In genomic region chr7:127966371-127966918, GRCm38 (mm10) we compare ENCODE assay signal across 8 mouse cellular contexts. TPM values are rescaled to one million over a fixed set of nuclear protein-coding genes. Genes with fewer than 3 reads are reported as not detected.
DNase-seq lines count a peak whose midpoint lies in the region; ATAC-seq and TF ChIP-seq lines count a peak whose summit lies in the region.

No protein-coding gene starts in this region.

- ATAC-seq in heart, embryonic 13.5 days (ENCODE audit: extremely low read depth, insufficient number of reproducible peaks, low FRiP score, low TSS enrichment) = no peak
- peak; percentile 4; the same call in 1 of the 2 replicates for ATAC-seq in liver, embryonic 12.5 days
- ATAC-seq in stomach, postnatal 0 days (ENCODE audit: low FRiP score, low TSS enrichment) = no peak

- TF ChIP-seq EP300 in stomach, postnatal 0 days (optimal IDR thresholded peaks at IDR 0.05) = no peak

- H3K9me3 ChIP-seq in heart, embryonic 13.5 days = no peaks in the 10 kb centered on the region
- no peaks in the 10 kb centered on the region for H3K9me3 ChIP-seq in liver, embryonic 12.5 days (replicated peaks)
- no peaks in the 10 kb centered on the region for H3K9me3 ChIP-seq in stomach, postnatal 0 days (ENCODE audit: control insufficient read depth, low read length)

- TF ChIP-seq POLR2A in spleen, adult 2 months (IDR thresholded peaks at IDR 0.05; ENCODE audit: low read depth, low read length) = no peak

- peak overlapping the region; percentile 98 for H3K4me3 ChIP-seq in spleen, adult 2 months (ENCODE audit: extremely low read depth, insufficient read depth, insufficient read length)
- H3K4me3 ChIP-seq in heart, embryonic 13.5 days = peak overlapping the region; percentile 86
- peak overlapping the region; percentile 85 for H3K4me3 ChIP-seq in liver, embryonic 12.5 days
- peak overlapping the region; percentile 98 for H3K4me3 ChIP-seq in stomach, postnatal 0 days (ENCODE audit: low read depth, low read length)

- H3K9ac ChIP-seq in heart, embryonic 13.5 days = peak overlapping the region; percentile 97
- peak overlapping the region; percentile 92 for H3K9ac ChIP-seq in liver, embryonic 12.5 days
- H3K9ac ChIP-seq in stomach, postnatal 0 days (ENCODE audit: low read length) = peak overlapping the region; percentile 99

- no peak for DNase-seq in spleen, adult 2 months (ENCODE audit: low read depth in 1 of 2, low spot score in 2 of 2)
- DNase-seq in spleen, postnatal 14 days (ENCODE audit: low spot score in 2 of 2) = no peak
- DNase-seq in cerebellum, postnatal 14 days = peak; percentile 20 to 28
- DNase-seq in stomach, postnatal 0 days (ENCODE audit: low spot score) = no peak
- no peak for DNase-seq in Muller cell, postnatal 12 days (ENCODE audit: inconsistent ontology term)
- DNase-seq in natural killer cell, adult 2 months (ENCODE audit: low spot score in 2 of 2) = no peak

- H3K27me3 ChIP-seq in spleen, adult 2 months (ENCODE audit: control insufficient read depth, insufficient read depth, low read length) = no peaks in the 10 kb centered on the region
- H3K27me3 ChIP-seq in heart, embryonic 13.5 days (replicated peaks) = no peaks in the 10 kb centered on the region
- H3K27me3 ChIP-seq in liver, embryonic 12.5 days (replicated peaks) = no peaks in the 10 kb centered on the region
- no peaks in the 10 kb centered on the region for H3K27me3 ChIP-seq in stomach, postnatal 0 days (ENCODE audit: control insufficient read depth, insufficient read depth, low read length)

- no peak for TF ChIP-seq CTCF in spleen, adult 2 months (IDR thresholded peaks at IDR 0.05; ENCODE audit: extremely low read depth, insufficient read depth, insufficient read length, insufficient replicate concordance)
- no peak for TF ChIP-seq CTCF in stomach, postnatal 0 days (IDR thresholded peaks at IDR 0.05; ENCODE audit: low read depth)

- peaks cover 5% of the 10 kb centered on the region; the same call in 1 of the 2 replicates for H3K4me1 ChIP-seq in spleen, adult 2 months (ENCODE audit: control insufficient read depth, insufficient read depth, insufficient read length)
- peaks cover 26% of the 10 kb centered on the region for H3K4me1 ChIP-seq in heart, embryonic 13.5 days
- peaks cover 33% of the 10 kb centered on the region for H3K4me1 ChIP-seq in liver, embryonic 12.5 days
- H3K4me1 ChIP-seq in stomach, postnatal 0 days (replicated peaks; ENCODE audit: control insufficient read depth, insufficient read depth) = no peaks in the 10 kb centered on the region

- peak overlapping the region; percentile 98 for H3K27ac ChIP-seq in spleen, adult 2 months (ENCODE audit: insufficient read depth, low read length)
- H3K27ac ChIP-seq in heart, embryonic 13.5 days (replicated peaks) = peak overlapping the region; percentile 97
- H3K27ac ChIP-seq in liver, embryonic 12.5 days = peak overlapping the region; percentile 93
- H3K27ac ChIP-seq in stomach, postnatal 0 days (replicated peaks) = peak overlapping the region; percentile 97

- 21% methylated on average over 10 of the region's 10 CpGs for WGBS in spleen, adult 2 months
- WGBS in heart, embryonic 13.5 days = 12% methylated on average over 10 of the region's 10 CpGs
- 24% methylated on average over 10 of the region's 10 CpGs for WGBS in liver, embryonic 12.5 days (ENCODE audit: insufficient replicate concordance)
- WGBS in stomach, postnatal 0 days = 10% methylated on average over 10 of the region's 10 CpGs

- peak overlapping the region; percentile 85 for H3K4me2 ChIP-seq in heart, embryonic 13.5 days
- H3K4me2 ChIP-seq in liver, embryonic 12.5 days = peak overlapping the region; percentile 81
- peak overlapping the region; percentile 59 for H3K4me2 ChIP-seq in stomach, postnatal 0 days (replicated peaks; ENCODE audit: low read depth)

- peaks cover 8% of the 10 kb centered on the region for H3K36me3 ChIP-seq in spleen, adult 2 months (ENCODE audit: control insufficient read depth, insufficient read depth, low read length)
- H3K36me3 ChIP-seq in heart, embryonic 13.5 days = peaks cover 26% of the 10 kb centered on the region
- H3K36me3 ChIP-seq in liver, embryonic 12.5 days = peaks cover 26% of the 10 kb centered on the region
- peaks cover 3% of the 10 kb centered on the region; the same call in 1 of the 2 replicates for H3K36me3 ChIP-seq in stomach, postnatal 0 days (ENCODE audit: control insufficient read depth, insufficient read depth, low read length)

RNA-seq across cellular contexts. Expression of gene Fus, which starts 0.8 kb away (rescaled TPM):
- polyA plus RNA-seq in spleen, adult 2 months (2012; rRNA removed) = 239 and 285 TPM in 2 replicates
- polyA plus RNA-seq in heart, embryonic 13.5 days (2015; fragmentation: Nextera tagmentation; extraction: Ambion mirVana) = 310 and 313 TPM in 2 replicates
- 217 and 225 TPM in 2 replicates for polyA plus RNA-seq in liver, embryonic 12.5 days (2016; fragmentation: Nextera tagmentation; extraction: Ambion mirVana)
- polyA plus RNA-seq in stomach, postnatal 0 days (2015; fragmentation: Nextera tagmentation; extraction: Ambion mirVana) = 124 and 130 TPM in 2 replicates

RNA-seq across cellular contexts. Expression of gene Prss36, which starts 19.9 kb away (rescaled TPM):
- 4.4 and 6.0 TPM in 2 replicates for polyA plus RNA-seq in spleen, adult 2 months (2012; rRNA removed)
- 8.4 and 8.6 TPM in 2 replicates for polyA plus RNA-seq in heart, embryonic 13.5 days (2015; fragmentation: Nextera tagmentation; extraction: Ambion mirVana)
- polyA plus RNA-seq in liver, embryonic 12.5 days (2016; fragmentation: Nextera tagmentation; extraction: Ambion mirVana) = 3.9 and 5.1 TPM in 2 replicates
- 9.1 and 9.7 TPM in 2 replicates for polyA plus RNA-seq in stomach, postnatal 0 days (2015; fragmentation: Nextera tagmentation; extraction: Ambion mirVana)

RNA-seq across cellular contexts. Expression of gene Pycard, which starts 27.2 kb away (rescaled TPM):
- polyA plus RNA-seq in spleen, adult 2 months (2012; rRNA removed) = 98.6 and 100 TPM in 2 replicates
- polyA plus RNA-seq in heart, embryonic 13.5 days (2015; fragmentation: Nextera tagmentation; extraction: Ambion mirVana) = 39.1 and 42.6 TPM in 2 replicates
- 32.9 and 33.8 TPM in 2 replicates for polyA plus RNA-seq in liver, embryonic 12.5 days (2016; fragmentation: Nextera tagmentation; extraction: Ambion mirVana)
- 266 and 273 TPM in 2 replicates for polyA plus RNA-seq in stomach, postnatal 0 days (2015; fragmentation: Nextera tagmentation; extraction: Ambion mirVana)

RNA-seq across cellular contexts. Expression of gene Prss8, which starts 36.5 kb away (rescaled TPM):
- 3.7 and 4.2 TPM in 2 replicates for polyA plus RNA-seq in spleen, adult 2 months (2012; rRNA removed)
- 1.6 and 1.8 TPM in 2 replicates for polyA plus RNA-seq in heart, embryonic 13.5 days (2015; fragmentation: Nextera tagmentation; extraction: Ambion mirVana)
- 4.0 and 4.4 TPM in 2 replicates for polyA plus RNA-seq in liver, embryonic 12.5 days (2016; fragmentation: Nextera tagmentation; extraction: Ambion mirVana)
- polyA plus RNA-seq in stomach, postnatal 0 days (2015; fragmentation: Nextera tagmentation; extraction: Ambion mirVana) = 77.4 and 85.3 TPM in 2 replicates

RNA-seq across cellular contexts. Expression of gene Trim72, which starts 37.3 kb away (rescaled TPM):
- polyA plus RNA-seq in spleen, adult 2 months (2012; rRNA removed) = 0.19 and 0.33 TPM in 2 replicates
- polyA plus RNA-seq in heart, embryonic 13.5 days (2015; fragmentation: Nextera tagmentation; extraction: Ambion mirVana) = 0.76 and 1.0 TPM in 2 replicates
- not detected in 2 replicates for polyA plus RNA-seq in liver, embryonic 12.5 days (2016; fragmentation: Nextera tagmentation; extraction: Ambion mirVana)
- 0.38 and 0.52 TPM in 2 replicates for polyA plus RNA-seq in stomach, postnatal 0 days (2015; fragmentation: Nextera tagmentation; extraction: Ambion mirVana)

Comparison
In these comparisons a context has a peak if more than half of its experiments do, and no peak if none do; other contexts are left out.
1. DNase-seq: peak in cerebellum, postnatal 14 days (2 of 2); none in spleen, adult 2 months (0 of 2), spleen, postnatal 14 days (0 of 2), stomach, postnatal 0 days (single experiment), Muller cell, postnatal 12 days (single experiment) and natural killer cell, adult 2 months (0 of 2).
2. Peak in every context shown above with its lines, with median percentiles within 50 percentile points of each other: H3K27ac ChIP-seq, H3K4me3 ChIP-seq, H3K4me2 ChIP-seq and H3K9ac ChIP-seq.